Mouse (Mus musculus): ENCODE measurements at regions not wholly inside any gene's neighbourhood (a gene's known extent, or its start where the extent isn't known, plus 50 kb on each side); places are given as distances from the start of the nearest gene placed in this dataset.
"Not testable (repeated sequence)": the region's sequence is repeated elsewhere in the genome, so short reads cannot be mapped to it uniquely, and the experiment has no call there.

DNA sequence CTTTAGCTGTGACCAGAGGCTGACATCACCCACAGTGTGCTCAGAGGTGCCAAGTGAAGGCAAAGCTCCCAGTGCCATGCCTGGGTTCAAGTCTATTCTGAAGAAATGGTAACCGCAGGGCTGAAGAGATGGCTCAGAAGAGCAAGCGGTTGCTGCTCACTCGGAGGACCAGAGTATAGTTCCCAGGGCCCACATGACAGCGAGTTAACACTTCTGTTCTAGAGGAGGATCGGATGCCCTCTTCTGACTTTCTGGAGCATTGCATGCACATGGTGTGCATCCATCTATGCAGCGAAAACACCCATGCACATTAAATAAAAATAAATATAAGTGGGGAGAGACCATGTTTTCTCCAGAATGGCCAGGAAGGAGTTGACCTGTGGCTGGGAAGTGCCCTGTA, 209.5 kb downstream of the Sorl1 start:
- TF ChIP-seq CTCF (IDR thresholded peaks at IDR 0.05) = no peak
- no peak for DNase-seq
- intact Hi-C loops (cut with DNase I) = no loop called here

DNA sequence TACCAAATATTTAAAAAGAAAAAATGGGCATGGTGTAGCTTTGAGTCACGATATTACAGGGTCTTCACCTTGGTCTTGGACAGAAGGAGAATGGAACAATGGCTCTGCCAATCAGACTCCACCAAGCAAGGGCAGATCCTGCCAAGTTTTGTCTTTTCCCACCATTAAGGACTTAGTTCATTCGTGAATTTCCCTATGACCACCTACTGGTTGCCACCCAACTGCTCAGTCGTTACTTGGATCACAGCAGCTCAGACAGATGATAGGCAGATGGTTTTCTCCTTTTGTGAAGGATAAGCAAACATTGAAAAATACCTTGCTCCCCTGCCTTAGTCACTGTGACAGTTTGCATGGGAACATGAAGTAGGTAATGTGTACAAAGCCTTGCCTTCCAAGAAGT, 210.2 kb downstream of the Sorl1 start:
- Histone ChIP-seq H3K27ac (no peak overlapping the region), H3K4me3 (no peak overlapping the region)
- DNase-seq = no peak
- no peak for TF ChIP-seq CTCF (IDR thresholded peaks at IDR 0.05)
- intact Hi-C loops (cut with DNase I) = no loop called here

More for the DNA sequence above, 209.5 kb downstream of the Sorl1 start:
- Histone ChIP-seq H3K4me3 (no peak overlapping the region), H3K27ac (no peak overlapping the region)

DNA sequence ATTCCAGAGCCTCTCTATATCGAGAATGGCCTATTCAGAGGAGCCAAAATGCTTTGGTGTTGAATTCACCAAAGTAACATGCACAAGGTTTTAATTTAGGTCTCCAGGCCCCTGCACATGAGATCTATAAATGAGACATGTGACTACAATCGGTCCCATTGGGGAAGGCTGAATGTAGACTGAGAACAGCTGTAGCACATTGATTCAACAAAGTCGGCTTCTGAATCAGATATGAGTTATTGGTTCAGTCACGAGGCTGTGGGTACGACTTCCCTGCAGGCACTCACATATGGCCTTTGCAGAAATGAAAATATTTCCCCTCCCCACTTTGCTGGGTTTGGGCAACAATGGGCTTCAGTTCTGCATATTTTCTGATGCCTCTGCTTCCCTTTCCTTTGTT, 211.6 kb downstream of the Sorl1 start:
- no peak overlapping the region for H3K4me3 ChIP-seq
- intact Hi-C loops (cut with DNase I) = no loop called here
- DNase-seq = no peak
- no peak overlapping the region for H3K27ac ChIP-seq
- TF ChIP-seq CTCF (IDR thresholded peaks at IDR 0.05) = no peak

DNA sequence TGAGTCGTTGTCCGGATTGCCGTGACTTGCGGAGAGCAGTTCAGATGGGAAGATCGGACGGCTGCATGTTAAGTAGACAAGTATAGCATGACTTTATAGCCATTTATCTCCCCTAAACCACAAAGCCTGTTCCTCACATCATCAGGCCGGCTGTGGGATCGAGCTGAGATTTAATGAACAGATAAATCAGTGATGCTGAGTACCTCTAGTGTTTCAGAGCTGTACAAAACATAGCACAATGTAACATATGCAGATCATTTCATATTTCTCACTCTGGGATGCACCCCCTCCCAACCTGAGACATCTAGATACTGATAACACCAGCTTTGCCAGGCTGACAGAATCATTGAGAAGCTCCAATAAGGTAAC, 223.5 kb downstream of the Sorl1 start:
- TF ChIP-seq CTCF (IDR thresholded peaks at IDR 0.05) = no peak
- H3K27ac ChIP-seq = no peak overlapping the region
- intact Hi-C loops (cut with DNase I) = no loop called here
- no peak overlapping the region for H3K4me3 ChIP-seq
- no peak for DNase-seq

DNA sequence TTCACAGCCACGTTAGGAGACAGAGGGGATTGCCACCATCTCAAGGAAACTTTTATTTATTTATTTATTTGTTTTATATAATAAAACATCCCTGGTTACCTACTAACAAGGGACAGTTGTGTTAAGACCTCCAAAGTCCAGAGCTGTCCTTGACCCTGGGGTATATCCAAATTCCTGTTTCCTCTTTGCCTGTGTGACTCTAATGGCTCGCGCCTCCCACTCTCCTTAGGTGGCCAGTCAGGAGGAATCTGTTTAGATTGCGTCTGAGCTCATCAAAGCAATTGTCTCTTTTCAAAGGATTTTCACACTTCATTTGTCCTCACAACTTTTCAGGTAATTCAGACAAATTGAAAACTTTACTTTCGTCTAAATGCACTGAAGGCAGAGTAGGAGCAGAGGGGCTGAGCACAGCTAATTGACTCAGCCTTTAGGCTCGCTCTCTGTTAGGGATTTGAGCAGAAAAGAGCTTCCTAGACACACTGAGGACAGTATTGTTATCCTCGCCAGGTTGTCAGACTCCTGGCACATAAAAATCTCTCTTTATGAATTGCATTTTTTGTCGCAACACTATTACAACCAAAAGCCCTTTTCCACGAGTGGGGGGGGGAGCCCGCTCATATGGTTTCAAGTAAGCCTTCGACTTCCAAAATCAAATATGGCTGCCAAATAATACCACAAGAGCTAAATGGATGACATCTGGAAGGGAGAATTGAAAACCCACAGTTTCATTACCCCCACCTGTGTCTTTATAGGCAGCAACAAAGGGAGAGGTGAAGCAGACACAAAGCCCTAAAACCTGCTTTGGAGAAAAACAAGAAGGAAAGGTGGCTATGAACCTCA, 224.1 kb downstream of the Sorl1 start:
- DNase-seq = no peak
- TF ChIP-seq CTCF (IDR thresholded peaks at IDR 0.05) = no peak
- Histone ChIP-seq H3K4me3 (no peak overlapping the region), H3K27ac (no peak overlapping the region)
- intact Hi-C loops (cut with DNase I) = no loop called here

DNA sequence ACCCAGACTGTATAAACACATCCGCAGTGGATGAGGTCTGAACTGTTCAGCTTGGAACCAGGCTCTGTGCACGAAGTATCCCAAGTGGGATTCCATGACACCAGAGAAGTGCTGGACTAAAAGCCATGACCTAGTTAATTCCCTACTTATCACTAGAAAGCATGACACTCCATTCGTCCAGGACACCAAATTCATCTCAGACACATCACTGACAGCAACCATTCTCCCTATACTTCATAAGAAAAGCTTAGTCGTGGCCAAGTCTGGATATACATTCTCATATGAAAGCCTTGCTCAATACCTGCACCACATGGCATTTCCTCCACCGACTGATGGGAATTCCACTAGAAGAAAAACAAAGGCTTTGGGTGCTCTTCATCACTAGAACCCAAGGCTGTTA, 229.0 kb downstream of the Sorl1 start:
- DNase-seq = no peak
- TF ChIP-seq CTCF (IDR thresholded peaks at IDR 0.05) = no peak
- no peak overlapping the region for H3K27ac ChIP-seq
- intact Hi-C loops (cut with DNase I) = no loop called here
- H3K4me3 ChIP-seq = no peak overlapping the region

DNA sequence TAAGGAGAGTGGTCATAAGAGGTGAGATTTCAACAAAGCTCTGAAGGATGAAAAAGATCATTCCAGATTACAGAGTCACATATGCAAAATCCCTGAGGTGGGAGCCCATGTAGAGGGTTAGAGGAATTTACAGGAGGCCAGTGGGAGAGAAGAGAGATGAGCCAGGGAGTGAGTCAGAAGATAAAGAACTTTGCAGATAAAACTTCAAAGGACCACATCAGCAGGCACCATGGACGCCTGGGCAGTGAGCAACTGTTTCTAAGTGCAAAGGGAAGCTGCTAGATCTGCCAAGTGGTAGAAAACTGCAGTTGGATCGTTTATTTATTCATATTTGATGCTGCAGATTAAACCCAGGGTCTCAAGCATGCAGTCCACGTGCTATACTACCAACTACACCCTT, 231.3 kb downstream of the Sorl1 start:
- no peak for TF ChIP-seq CTCF (IDR thresholded peaks at IDR 0.05)
- Histone ChIP-seq H3K27ac (no peak overlapping the region), H3K4me3 (no peak overlapping the region)
- no peak for DNase-seq
- intact Hi-C loops (cut with DNase I) = no loop called here

DNA sequence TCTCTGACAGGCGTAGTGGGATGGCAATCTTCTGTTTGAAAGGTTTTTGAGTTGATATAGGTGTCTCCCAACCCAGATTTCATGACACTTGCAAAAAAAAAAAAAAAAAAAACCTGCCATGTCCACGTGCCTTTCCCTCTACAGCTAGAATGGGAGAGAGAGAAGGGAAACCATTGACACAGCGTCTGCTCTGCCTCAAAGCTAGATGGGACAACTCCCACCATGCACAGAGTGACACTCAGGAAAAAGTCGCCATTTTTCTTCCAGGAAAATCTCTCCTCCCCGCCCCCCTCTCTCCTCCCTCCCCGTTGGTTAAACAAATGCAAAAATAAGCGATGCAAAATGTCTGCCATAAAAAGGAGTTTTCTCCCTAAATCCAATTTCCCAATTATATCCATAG, 232.9 kb downstream of the Sorl1 start:
- TF ChIP-seq CTCF (IDR thresholded peaks at IDR 0.05) = no peak
- Histone ChIP-seq H3K4me3 (peak overlapping the region; percentile 78), H3K27ac (peak overlapping the region; percentile 88)
- DNase-seq = no peak
- intact Hi-C loops (cut with DNase I) = no loop called here

DNA sequence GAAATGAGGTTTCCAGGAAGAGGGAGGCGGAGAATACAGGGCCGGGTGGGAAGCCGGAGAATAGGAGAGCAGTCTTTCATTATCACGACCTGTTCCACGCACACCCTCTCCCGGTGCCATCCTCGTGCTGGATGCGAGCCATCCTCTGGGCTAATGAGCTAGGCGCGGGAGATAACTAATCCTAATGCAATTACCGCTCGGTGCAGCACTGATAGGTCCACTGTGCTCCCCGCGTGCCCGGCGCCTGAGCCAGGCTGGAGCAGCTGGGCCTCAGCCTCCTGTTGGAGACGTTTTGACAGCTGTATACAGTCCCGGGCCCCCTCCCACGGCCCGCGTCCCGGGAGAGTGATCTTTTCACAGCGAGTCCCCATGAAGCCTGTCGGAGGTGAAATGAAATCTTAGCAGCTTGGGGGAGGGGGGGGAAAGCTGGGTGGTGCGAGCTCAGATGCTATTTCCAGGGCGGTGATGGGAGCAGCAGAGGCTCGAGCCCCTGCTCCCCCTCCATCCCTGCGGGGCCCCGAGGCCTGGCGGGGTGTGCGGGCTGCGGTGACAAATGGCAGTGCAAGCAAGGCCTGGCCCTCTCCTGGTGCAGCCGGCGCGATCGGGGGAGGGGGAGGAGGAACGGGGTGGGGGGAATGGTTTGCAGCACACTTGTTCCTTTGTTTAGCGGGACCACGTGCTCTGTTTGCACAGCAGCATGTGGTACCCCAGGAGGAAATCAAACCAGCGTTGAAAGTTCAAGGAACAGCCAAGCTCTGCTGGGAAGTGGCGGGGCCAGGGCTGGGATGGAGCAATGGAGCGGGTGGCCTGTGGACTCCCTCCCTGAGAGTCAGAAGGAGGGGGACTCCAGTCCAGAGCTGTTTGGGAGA, 233.6 kb downstream of the Sorl1 start:
- TF ChIP-seq CTCF (IDR thresholded peaks at IDR 0.05) = no peak
- H3K27ac ChIP-seq = peak overlapping the region; percentile 88
- intact Hi-C loops (cut with DNase I) = no loop called here
- peak; percentile 65 for DNase-seq
- H3K4me3 ChIP-seq = peak overlapping the region; percentile 78

DNA sequence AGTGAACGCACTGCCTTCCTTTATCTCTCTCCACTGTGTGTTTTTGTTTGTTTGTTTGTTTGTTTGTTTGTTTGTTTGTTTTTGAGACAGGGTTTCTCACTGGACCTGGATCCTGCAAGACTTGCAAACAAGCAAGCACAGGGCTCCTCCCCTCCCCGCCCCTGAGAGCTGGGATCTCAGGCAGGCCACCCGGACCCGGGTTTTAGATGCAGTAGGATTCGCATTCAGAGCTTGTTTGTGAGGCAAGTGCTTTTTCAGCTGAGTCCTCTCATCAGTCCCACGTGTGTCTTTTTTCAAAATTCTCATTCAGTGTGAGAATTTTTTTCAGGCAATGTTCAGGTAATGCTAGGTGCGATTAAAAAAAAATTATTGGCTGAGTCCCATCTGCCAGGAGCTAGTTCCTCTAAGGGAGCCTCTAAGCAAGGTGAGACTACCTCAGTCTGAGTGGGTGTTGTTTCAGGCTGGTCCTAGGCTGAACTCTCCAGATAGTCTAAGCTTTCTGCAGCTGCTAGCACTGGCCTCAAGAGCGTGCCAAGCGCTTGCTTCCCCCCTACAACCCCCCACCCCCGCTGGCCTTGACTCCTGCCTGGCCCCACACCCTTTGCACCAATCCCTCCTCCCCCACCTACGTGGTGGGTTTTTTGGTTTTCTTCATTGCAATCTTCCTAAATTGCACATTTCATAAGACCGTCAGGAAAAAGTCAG, 234.4 kb downstream of the Sorl1 start:
- DNase-seq = peak; percentile 22
- intact Hi-C loops (cut with DNase I) = no loop called here
- Histone ChIP-seq H3K4me3 (peak overlapping the region; percentile 78), H3K27ac (peak overlapping the region; percentile 88)
- TF ChIP-seq CTCF (IDR thresholded peaks at IDR 0.05) = no peak

DNA sequence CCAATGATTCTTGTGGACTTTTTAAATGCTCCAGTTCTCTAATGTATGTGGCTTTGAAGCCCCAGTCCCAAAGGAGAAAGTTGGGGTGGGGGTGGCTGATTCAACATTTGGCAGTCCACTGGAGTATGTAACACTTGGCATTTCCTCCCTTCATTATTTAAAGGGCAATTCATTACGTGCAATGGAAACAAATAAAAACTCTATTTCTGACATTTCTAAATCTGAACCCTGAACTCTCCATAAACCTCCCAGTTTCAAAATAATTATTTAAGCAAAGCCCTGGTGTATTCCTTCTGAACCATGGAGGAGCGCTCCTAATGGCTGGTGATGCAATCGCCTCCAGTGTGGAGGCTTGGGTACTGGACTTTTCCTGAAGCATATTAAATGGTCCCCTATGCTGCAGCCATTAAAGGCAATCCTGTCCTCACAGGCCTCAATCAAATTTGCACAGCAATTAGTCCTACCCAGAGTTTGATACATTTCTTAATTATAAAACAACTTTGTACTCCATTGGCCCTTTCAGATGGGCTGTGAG, 235.4 kb downstream of the Sorl1 start:
- TF ChIP-seq CTCF (IDR thresholded peaks at IDR 0.05) = no peak
- Histone ChIP-seq H3K4me3 (no peak overlapping the region), H3K27ac (no peak overlapping the region)
- no peak for DNase-seq
- intact Hi-C loops (cut with DNase I) = no loop called here

DNA sequence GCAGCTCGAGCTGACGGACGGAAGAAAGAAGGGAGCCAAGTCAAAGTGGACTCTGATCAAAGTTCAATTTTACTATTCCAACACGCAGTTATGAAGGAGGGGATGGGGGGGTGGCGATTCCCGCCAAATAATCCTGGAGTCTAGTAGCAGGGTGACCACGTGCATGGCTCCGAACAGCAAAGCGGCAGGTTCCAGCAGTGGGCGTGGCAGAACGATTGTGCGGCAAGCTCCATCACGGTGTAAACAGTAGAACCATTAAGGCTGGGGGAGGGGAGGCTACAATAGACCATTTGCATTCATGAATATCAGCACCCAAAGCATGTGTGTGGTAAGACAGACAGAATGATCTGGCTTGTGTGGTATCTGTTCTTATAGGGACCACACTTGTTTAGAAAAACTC, 237.6 kb downstream of the Sorl1 start:
- intact Hi-C loops (cut with DNase I); H3K4me3 ChIP-seq; DNase-seq; H3K27ac ChIP-seq: not testable (repeated sequence)

DNA sequence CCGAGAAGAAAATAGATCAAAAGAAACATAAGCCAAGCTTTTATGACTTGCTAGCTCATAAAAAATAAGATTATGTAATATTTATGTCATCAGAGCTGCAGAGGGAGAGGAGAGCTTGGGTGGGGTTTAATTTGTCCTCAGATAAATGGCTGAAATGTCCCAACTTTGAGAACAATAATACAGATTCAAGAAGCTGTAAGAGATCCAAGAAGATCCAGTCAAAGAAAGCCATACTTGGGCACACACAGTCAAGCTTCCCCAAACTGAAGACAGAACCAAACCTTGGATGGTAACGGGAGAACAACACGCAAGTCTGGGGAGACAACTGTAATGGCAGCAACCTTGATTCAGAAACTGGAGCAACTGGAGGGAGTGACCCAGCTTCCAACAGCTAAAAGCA, 243.6 kb downstream of the Sorl1 start:
- intact Hi-C loops (cut with DNase I) = no loop called here
- H3K4me3 ChIP-seq = no peak overlapping the region
- no peak overlapping the region for H3K27ac ChIP-seq
- DNase-seq = no peak
- TF ChIP-seq CTCF (IDR thresholded peaks at IDR 0.05) = no peak
